Mouse (Mus musculus): ENCODE measurements around the gene H2-M5.

The H2-M5 gene

GRCm38 (mm10) chr17:36993770-36994325 lies 4.5 kb upstream of the H2-M5 start:
- DNase-seq (ENCODE audit: low read depth, low spot score) = peak; percentile 83

- no peak for DNase-seq (ENCODE audit: low read depth, low spot score)
These were observed 3.2 kb upstream of the H2-M5 start for GRCm38 (mm10) chr17:36992336-36993104.

GRCm38 (mm10) chr17:36990630-36991029 lies 1.3 kb upstream of the H2-M5 start:
- peak; percentile 56 for DNase-seq (ENCODE audit: low read depth, low spot score)

- peak; percentile 83 for DNase-seq (ENCODE audit: low read depth, low spot score)
These were observed 862 bp downstream of the H2-M5 start for GRCm38 (mm10) chr17:36988475-36988874.

GRCm38 (mm10) chr17:36982253-36983155 lies 6.8 kb downstream of the H2-M5 start:
- DNase-seq (ENCODE audit: low read depth, low spot score) = peak; percentile 92

- peak; percentile 86 for DNase-seq (ENCODE audit: low read depth, low spot score)
These were observed 7.5 kb downstream of the H2-M5 start for GRCm38 (mm10) chr17:36981845-36982244.

- DNase-seq (ENCODE audit: low read depth, low spot score) = peak; percentile 60
These were observed 8.0 kb downstream of the H2-M5 start, which contains the start of gene 2410137M14Rik for GRCm38 (mm10) chr17:36981221-36981813. 2410137M14Rik (minus strand) TSS chr17:36981237.

- DNase-seq (ENCODE audit: low read depth, low spot score) = peak; percentile 97
These were observed 16.0 kb downstream of the H2-M5 start for GRCm38 (mm10) chr17:36973271-36973787.

GRCm38 (mm10) chr17:36972791-36973190 lies 16.5 kb downstream of the H2-M5 start:
- peak; percentile 80 for DNase-seq (ENCODE audit: low read depth, low spot score)

GRCm38 (mm10) chr17:36971172-36971850 lies 18.0 kb downstream of the H2-M5 start:
- no peak for DNase-seq (ENCODE audit: low read depth, low spot score)

GRCm38 (mm10) chr17:36970316-36970890 lies 18.9 kb downstream of the H2-M5 start:
- DNase-seq (ENCODE audit: low read depth, low spot score) = peak; percentile 85

GRCm38 (mm10) chr17:36966875-36967274 lies 22.5 kb downstream of the H2-M5 start:
- peak; percentile 17 for DNase-seq (ENCODE audit: low read depth, low spot score)

GRCm38 (mm10) chr17:36961125-36961524 lies 28.2 kb downstream of the H2-M5 start:
- no peak for DNase-seq (ENCODE audit: low read depth, low spot score)

GRCm38 (mm10) chr17:36958884-36959283 lies 30.5 kb downstream of the H2-M5 start:
- no peak for DNase-seq (ENCODE audit: low read depth, low spot score)

GRCm38 (mm10) chr17:36957999-36958743 lies 31.2 kb downstream of the H2-M5 start, which contains the start of the genes Znrd1 and Znrd1as:
Znrd1 (minus strand) TSS chr17:36958559.
Znrd1as (plus strand) TSS chr17:36958592.
- DNase-seq (ENCODE audit: low read depth, low spot score) = peak; percentile 100

- no peak for DNase-seq (ENCODE audit: low read depth, low spot score)
These were observed 36.3 kb downstream of the H2-M5 start for GRCm38 (mm10) chr17:36953062-36953461.

- DNase-seq (ENCODE audit: low read depth, low spot score) = no peak
These were observed 36.7 kb downstream of the H2-M5 start for GRCm38 (mm10) chr17:36952631-36953030.

GRCm38 (mm10) chr17:36950981-36951947 lies 38.1 kb downstream of the H2-M5 start, which contains the start of gene Ppp1r11:
Ppp1r11 (minus strand) TSS chr17:36951741.
- peak; percentile 99 for DNase-seq (ENCODE audit: low read depth, low spot score)

Data from ES-CJ7 (cell line).